Mouse (Mus musculus): ENCODE results near the gene Stk24. TPM values are rescaled to one million over a fixed set of nuclear protein-coding genes. Genes with fewer than 3 reads are reported as not detected.
A peak's percentile ranks its signal among the peaks of the same experiment; 100 is the strongest.

Stk24 gene
- total and polyA plus RNA-seq, 3 experiments = 62.5 to 79.3 TPM; not detected in 1

DNA sequence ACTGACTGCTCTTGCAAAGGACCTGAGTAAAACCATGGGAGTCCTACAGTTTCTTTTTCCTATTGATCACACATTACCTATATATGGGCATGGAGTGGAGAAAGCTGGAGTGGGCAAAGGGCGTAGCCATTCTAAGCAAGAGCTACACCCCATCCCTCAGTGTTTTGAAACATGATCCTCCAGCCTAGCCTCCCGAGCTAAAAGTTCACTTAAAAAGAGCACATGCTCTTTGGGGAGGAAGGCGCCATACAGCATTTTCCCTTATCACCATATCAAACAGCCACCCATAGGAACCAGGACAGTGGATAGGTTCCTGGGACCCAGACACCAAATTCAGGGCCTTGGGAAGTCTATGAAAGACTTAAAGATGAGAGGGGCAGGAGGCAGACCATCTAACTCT lies 20.8 kb downstream of the Stk24 start (continued):
- TF ChIP-seq NELFE (IDR thresholded peaks at IDR 0.05; ENCODE audit: low read depth, low read length) (no peak), SMC3 (IDR thresholded peaks at IDR 0.05; ENCODE audit: low read depth, low read length) (no peak), USF1 (IDR thresholded peaks at IDR 0.05; ENCODE audit: low read depth, low read length) (no peak), BHLHE40 (IDR thresholded peaks at IDR 0.05; ENCODE audit: borderline replicate concordance, low read depth, low read length) (no peak), ZKSCAN1 (IDR thresholded peaks at IDR 0.05; ENCODE audit: low read depth, low read length) (no peak), MAFK (IDR thresholded peaks at IDR 0.05; ENCODE audit: borderline replicate concordance, low read depth, low read length) (no peak), KAT2A (conservative IDR thresholded peaks at IDR 0.05; ENCODE audit: low read depth, low read length) (no peak), POLR2A (IDR thresholded peaks at IDR 0.05; ENCODE audit: control insufficient read depth in 1 of 2, insufficient read depth in 1 of 2, low read depth in 1 of 2, low read length in 2 of 2, poor library complexity in 1 of 2) (no peak), MXI1 (IDR thresholded peaks at IDR 0.05; ENCODE audit: low read depth, low read length) (peak; percentile 93), MAZ (IDR thresholded peaks at IDR 0.05; ENCODE audit: low read depth, low read length) (peak; percentile 34; the same call in 1 of the 2 replicates), MYB (IDR thresholded peaks at IDR 0.05; ENCODE audit: low read depth, low read length) (no peak), CHD1 (IDR thresholded peaks at IDR 0.05; ENCODE audit: low read depth, low read length) (peak; percentile 84; the same call in 1 of the 2 replicates), EP300 (IDR thresholded peaks at IDR 0.05; ENCODE audit: low read depth in 1 of 2, low read length in 2 of 2) (no peak; a peak in 2 of 4 replicates), ZC3H11A (IDR thresholded peaks at IDR 0.05; ENCODE audit: low read depth, low read length) (no peak), ZMIZ1 (IDR thresholded peaks at IDR 0.05; ENCODE audit: low read depth, low read length) (no peak), ETS1 (IDR thresholded peaks at IDR 0.05; ENCODE audit: low read depth, low read length) (peak; percentile 58; the same call in 1 of the 2 replicates), MEF2A (IDR thresholded peaks at IDR 0.05; ENCODE audit: extremely low read depth, insufficient replicate concordance, low read depth, low read length, poor library complexity, severe bottlenecking) (no peak), JUND (IDR thresholded peaks at IDR 0.05; ENCODE audit: low read depth, low read length) (no peak), GATA1 (IDR thresholded peaks at IDR 0.05; ENCODE audit: low read depth, low read length) (peak; percentile 59)

- Histone ChIP-seq H3K79me2 (ENCODE audit: control insufficient read depth, insufficient read depth, low read length, poor library complexity) (peaks cover 62% of the 10 kb centered on the region), H3K4me3 (ENCODE audit: control insufficient read depth in 1 of 2, insufficient read depth in 1 of 2, low read depth in 2 of 2, low read length in 2 of 2) (peak overlapping the region in 1 of 2 experiments; percentile 2; a peak in 1 of 4 replicates), H3K4me1 (ENCODE audit: control insufficient read depth in 1 of 2, insufficient read depth in 2 of 2, low read length in 2 of 2) (peaks cover 41 to 69% of the 10 kb centered on the region in 2 experiments), H3K36me3 (ENCODE audit: control insufficient read depth in 1 of 2, insufficient read depth in 2 of 2, low read length in 2 of 2) (peaks cover 0 to 66% of the 10 kb centered on the region in 2 experiments; a peak in 3 of 4 replicates), H3K9me3 (replicated peaks; ENCODE audit: insufficient read depth, low read length) (no peaks in the 10 kb centered on the region), H3K27ac (ENCODE audit: control insufficient read depth, low read depth, low read length) (peak overlapping the region; percentile 94), H3K27me3 (ENCODE audit: control insufficient read depth in 1 of 2, insufficient read depth in 2 of 2, low read length in 2 of 2) (no peaks in the 10 kb centered on the region), H3K9ac (ENCODE audit: control insufficient read depth, low read depth, low read length, poor library complexity, severe bottlenecking) (peak overlapping the region; percentile 25)
- peak; percentile 86 for DNase-seq (ENCODE audit: low read depth, low spot score)
- TF ChIP-seq GABPA (IDR thresholded peaks at IDR 0.05; ENCODE audit: low read depth, low read length) (no peak), MAFK (IDR thresholded peaks at IDR 0.05; ENCODE audit: borderline replicate concordance, low read depth, low read length) (no peak), GATA1 (IDR thresholded peaks at IDR 0.05; ENCODE audit: low read depth, low read length) (peak; percentile 96), CHD1 (IDR thresholded peaks at IDR 0.05; ENCODE audit: low read depth, low read length) (no peak; the same call in none of the 2 replicates), MYC (IDR thresholded peaks at IDR 0.05; ENCODE audit: low read depth, low read length) (no peak), SIN3A (IDR thresholded peaks at IDR 0.05; ENCODE audit: low read length) (peak; percentile 56; the same call in 1 of the 2 replicates), USF2 (IDR thresholded peaks at IDR 0.05; ENCODE audit: borderline replicate concordance in 1 of 2, insufficient read depth in 1 of 2, low read depth in 1 of 2, low read length in 2 of 2) (no peak), USF1 (IDR thresholded peaks at IDR 0.05; ENCODE audit: low read depth, low read length) (no peak), ZKSCAN1 (IDR thresholded peaks at IDR 0.05; ENCODE audit: low read depth, low read length) (no peak), CTCF (IDR thresholded peaks at IDR 0.05 in 2 of 3, conservative IDR thresholded peaks at IDR 0.05 in 1 of 3; ENCODE audit: control insufficient read depth in 1 of 3, insufficient read depth in 1 of 3, low read depth in 2 of 3, low read length in 3 of 3, poor library complexity in 1 of 3, severe bottlenecking in 1 of 3) (no peak), RCOR1 (IDR thresholded peaks at IDR 0.05; ENCODE audit: low read depth, low read length) (peak; percentile 86), ELF1 (IDR thresholded peaks at IDR 0.05; ENCODE audit: low read depth, low read length) (no peak), BHLHE40 (IDR thresholded peaks at IDR 0.05; ENCODE audit: borderline replicate concordance, low read depth, low read length) (no peak), MXI1 (IDR thresholded peaks at IDR 0.05; ENCODE audit: low read depth, low read length) (no peak), MEF2A (IDR thresholded peaks at IDR 0.05; ENCODE audit: extremely low read depth, insufficient replicate concordance, low read depth, low read length, poor library complexity, severe bottlenecking) (no peak), UBTF (IDR thresholded peaks at IDR 0.05; ENCODE audit: borderline replicate concordance, insufficient read depth, low read depth, low read length) (no peak), ETS1 (IDR thresholded peaks at IDR 0.05; ENCODE audit: low read depth, low read length) (peak; percentile 83), CHD2 (IDR thresholded peaks at IDR 0.05; ENCODE audit: low read length) (no peak), TBP (IDR thresholded peaks at IDR 0.05; ENCODE audit: low read depth, low read length) (no peak), TAL1 (IDR thresholded peaks at IDR 0.05; ENCODE audit: low read length) (peak; percentile 36; the same call in 1 of the 2 replicates), TCF12 (IDR thresholded peaks at IDR 0.05; ENCODE audit: low read depth, low read length) (0 out of 2 replicates have a peak, but pooled peaks have one; percentile 38), ZC3H11A (IDR thresholded peaks at IDR 0.05; ENCODE audit: low read depth, low read length) (no peak), NELFE (IDR thresholded peaks at IDR 0.05; ENCODE audit: low read depth, low read length) (no peak), HCFC1 (IDR thresholded peaks at IDR 0.05; ENCODE audit: low read depth, low read length) (no peak)
Measured at GRCm38 (mm10) chr14:121358327-121358726, 21.5 kb downstream of the Stk24 start.
